Mouse (Mus musculus): ENCODE measurements around the gene Ccdc27.

Ccdc27 gene

DNA sequence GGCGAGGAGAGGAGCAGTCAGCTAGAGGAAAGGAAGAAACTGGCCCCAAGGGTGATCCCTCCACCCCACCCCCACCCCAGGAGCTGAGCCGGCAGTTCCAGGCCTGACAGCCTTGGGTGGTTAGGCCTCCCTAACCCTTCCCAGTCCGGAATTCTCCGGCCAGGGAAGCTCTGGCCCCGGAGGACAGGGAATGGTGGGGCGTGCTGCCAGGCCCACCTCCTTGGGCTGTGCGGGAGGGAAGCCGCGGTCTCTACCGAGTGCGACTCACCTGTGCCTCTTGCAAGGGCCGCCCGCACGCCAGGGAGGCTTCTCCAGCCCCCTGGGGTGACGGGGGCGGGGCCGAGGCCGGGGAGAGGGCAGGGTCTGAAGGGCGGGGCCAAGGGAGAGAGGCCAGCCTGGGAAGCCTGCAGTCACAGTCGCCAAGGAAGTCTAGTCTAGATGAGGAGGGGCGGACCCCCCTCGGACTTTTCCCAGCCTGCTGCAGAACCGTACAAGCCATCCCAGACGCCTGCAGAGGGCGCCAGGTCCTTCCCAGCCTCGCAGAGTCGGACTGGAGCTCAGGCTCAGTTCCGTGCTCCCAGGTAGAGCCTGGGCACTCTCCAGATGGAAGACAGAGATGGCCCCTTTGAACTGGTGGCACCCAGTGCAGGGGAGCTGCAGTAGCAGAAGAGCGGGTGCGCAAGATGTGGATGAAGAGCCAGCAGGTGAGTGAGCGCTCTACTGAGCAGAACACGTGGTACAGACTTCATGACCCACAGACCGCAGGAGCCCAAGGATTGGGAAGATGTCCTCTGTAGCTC, 16.6 kb downstream of the Ccdc27 start, which contains the start of gene Smim1:
TSS of gene Smim1 (minus strand) at position 590 of the 800 bp plus-strand sequence.
- peak; percentile 50 to 66 for DNase-seq (ENCODE audit: low spot score in 2 of 2)

DNA sequence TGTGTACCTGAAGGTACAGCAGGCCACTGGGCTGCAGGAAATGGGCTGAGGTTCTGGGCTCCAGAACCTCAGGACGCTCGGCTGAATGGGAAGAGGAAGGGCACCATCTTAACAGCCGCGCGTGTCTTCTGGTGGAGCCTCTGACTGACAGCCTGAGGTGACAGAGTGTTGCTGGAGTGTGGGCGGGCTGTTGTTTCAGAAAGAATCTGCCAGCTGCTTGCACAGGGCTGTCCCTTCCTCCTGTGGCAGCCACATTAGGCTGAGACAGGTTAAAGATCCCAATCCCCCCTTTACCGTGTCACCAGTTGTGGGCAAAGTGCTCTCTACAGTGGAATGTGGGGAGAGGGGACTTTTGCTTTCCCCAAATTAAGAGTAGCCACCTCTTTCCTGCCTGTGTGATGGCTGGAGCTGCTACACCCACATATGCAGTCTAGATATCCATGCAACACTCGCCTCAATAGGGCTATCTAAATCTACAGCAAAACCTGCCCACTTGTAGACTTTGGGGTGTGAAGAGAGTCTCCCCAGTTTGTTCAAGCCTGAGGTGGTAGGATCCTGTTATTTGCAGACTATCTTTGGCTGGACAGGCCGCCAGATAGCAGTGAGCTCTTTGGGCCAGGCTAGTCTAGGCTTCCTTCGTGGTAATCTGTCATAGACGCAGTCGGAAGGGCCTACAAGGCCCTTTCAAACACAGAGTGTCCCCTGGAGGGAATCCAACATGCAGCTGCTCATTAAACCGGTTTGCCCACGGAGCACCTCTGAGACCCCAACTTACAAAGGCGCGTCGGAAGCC, 17.6 kb downstream of the Ccdc27 start:
- DNase-seq (ENCODE audit: low spot score in 2 of 2): no peak

- no peak for DNase-seq (ENCODE audit: low spot score in 2 of 2)
These were observed 18.5 kb downstream of the Ccdc27 start for GRCm38 (mm10) chr4:154023754-154024601.

DNA sequence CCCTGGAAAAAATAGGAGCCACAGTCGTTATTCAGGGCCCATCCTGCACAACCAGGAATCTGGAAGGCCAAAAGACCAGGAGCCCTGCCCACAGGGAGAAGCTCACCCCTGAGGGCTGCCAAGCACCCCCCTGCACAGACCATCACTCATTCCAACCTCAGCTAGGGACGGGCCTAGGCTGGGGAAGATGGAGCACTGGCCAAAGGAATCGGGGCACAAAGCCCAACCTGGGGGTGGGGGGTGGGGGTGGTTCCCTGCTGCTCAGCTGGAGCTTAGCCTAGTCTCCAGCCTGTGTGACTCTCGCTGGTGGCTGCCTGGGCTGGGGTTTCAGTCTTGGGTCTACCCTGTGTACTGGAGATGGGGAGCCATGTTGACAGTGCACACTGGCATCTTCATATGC, 19.6 kb downstream of the Ccdc27 start:
- no peak for DNase-seq (ENCODE audit: low spot score in 2 of 2)

- no peak for DNase-seq (ENCODE audit: low spot score in 2 of 2)
These were observed 20.1 kb downstream of the Ccdc27 start for GRCm38 (mm10) chr4:154022407-154022806.

- no peak for DNase-seq (ENCODE audit: low spot score in 2 of 2)
These were observed 21.0 kb downstream of the Ccdc27 start for GRCm38 (mm10) chr4:154021432-154021831.

DNA sequence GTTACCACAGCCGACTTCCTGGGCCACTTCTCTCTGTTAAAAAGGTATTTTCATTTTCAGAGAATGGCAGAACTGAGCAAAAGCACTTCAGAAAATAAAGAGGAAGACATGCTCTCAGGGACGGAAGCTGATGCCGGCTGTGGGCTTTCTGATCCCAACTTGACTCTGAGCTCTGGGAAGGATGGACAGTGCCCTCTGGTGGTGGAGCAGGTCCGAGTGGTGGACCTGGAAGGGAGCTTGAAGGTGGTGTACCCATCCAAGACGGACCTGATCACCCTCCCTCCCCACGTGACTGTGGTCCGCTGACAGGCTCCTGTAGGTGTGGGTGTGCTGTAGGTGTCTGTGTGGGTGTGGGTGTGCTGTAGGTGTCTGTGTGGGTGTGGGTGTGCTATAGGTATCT, 22.9 kb downstream of the Ccdc27 start:
- DNase-seq (ENCODE audit: low spot score in 2 of 2): no peak

GRCm38 (mm10) chr4:154015476-154015875, 27.0 kb downstream of the Ccdc27 start:
- DNase-seq (ENCODE audit: low spot score in 2 of 2): no peak

DNA sequence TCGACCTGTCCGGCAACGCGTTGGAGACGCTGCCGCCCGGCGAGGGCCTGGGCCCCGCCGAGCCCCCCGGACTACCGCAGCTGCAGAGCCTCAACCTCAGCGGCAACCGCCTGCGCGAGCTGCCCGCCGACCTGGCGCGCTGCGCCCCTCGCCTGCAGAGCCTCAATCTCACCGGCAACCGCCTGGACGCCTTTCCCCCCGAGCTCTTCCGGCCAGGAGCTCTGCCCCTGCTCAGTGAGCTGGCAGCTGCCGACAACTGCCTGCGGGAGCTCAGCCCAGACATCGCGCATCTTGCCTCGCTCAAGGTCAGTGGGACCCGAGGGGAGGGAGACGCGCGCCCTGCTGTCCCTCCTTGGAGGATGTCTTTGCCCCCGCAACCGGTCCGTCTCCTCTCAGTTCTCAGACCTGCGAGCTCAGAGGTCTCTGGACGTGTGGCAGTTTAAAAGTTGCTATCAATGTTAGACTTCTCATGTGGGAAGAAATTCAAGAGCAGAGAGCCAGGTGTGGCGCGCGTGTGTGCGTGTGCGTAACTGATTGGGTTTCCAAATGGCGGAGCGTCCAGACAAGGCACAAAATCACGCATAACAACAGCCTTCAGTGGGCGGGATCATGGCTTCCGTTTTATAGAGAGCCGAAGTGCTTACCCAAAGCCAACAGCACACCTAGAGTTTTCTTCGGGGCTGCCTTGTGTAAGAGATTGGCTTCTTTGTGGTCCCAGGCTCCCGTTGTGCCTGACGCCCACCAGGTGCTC, 30.2 kb downstream of the Ccdc27 start:
- DNase-seq (ENCODE audit: low spot score in 2 of 2): no peak

DNA sequence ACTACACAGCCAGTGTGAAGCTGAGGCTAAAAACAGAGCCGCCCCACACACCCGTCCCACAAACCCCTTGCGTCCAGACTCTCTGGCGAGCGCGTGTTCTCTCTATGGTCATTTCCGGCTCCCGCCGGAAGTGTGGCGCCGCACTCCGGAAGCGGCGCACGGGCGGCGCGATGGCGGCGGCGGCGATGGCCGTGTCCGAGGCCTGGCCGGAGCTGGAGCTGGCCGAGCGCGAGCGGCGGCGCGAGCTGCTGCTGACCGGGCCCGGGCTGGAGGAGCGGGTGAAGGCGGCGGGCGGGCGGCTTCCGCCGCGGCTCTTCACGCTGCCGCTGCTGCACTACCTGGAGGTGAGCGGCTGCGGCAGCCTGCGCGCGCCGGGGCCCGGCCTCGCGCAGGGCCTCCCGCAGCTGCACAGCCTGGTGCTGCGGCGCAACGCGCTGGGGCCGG, 30.8 kb downstream of the Ccdc27 start, which contains the start of gene Lrrc47:
TSS of gene Lrrc47 (plus strand) at position 86 of the 444 bp plus-strand sequence.
- peak; percentile 61 to 77 for DNase-seq (ENCODE audit: low spot score in 2 of 2)

DNA sequence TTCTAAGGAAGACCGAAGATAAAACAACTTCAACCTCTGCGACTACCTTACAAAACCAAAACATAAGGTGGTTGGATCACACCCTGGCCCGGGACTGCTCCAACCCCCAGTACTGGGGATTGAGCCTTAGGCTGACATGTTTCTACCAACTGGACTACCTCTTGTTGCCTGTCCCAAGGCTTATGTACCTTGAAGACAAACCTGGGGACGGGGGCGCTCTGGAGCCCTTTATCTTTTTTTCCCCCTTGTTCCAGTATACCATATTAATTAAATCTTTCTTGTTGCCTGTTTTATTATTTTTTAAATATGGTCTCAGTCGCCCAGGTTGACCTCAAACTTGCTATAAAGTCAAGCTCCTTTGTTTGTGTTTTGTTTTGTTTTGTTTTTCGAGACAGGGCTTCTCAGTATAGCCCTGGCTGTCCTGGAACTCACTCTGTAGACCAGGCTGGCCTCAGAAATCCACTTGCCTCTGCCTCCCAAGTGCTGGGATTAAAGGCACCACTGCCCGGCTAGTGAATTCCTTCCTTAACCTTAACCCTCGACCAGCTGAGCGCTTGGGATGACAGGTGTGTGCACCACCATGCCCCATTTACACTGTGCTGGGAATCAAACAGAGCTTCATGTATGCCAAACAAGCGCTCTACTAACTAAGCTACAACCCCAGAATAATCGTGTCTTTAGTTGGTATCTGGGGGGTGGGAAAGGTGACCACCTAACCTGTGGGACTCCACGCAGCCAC, 31.4 kb downstream of the Ccdc27 start:
- no peak for DNase-seq (ENCODE audit: low spot score in 2 of 2)

- no peak for DNase-seq (ENCODE audit: low spot score in 2 of 2)
These were observed 34.7 kb downstream of the Ccdc27 start for GRCm38 (mm10) chr4:154007759-154008158.

DNA sequence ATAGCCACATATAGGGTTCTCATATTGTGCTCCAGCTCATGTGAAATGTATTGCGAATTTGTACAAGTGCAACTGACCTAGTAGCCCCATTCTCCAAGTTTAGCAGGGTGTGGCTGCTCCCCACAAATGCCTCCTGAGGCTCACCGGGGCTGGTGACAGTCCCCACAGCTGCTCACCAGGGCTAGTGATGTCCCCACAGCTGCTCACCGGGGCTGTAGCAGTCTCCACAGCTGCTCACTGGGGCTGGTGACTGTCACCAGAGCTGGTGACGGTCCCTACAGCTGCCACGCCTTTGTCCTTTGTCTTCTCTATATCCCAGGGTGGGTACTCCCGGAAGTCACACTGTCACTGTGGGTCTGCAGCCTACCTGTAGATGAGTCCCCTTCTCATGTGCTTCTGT, 36.2 kb downstream of the Ccdc27 start:
- no peak for DNase-seq (ENCODE audit: low spot score in 2 of 2)

DNA sequence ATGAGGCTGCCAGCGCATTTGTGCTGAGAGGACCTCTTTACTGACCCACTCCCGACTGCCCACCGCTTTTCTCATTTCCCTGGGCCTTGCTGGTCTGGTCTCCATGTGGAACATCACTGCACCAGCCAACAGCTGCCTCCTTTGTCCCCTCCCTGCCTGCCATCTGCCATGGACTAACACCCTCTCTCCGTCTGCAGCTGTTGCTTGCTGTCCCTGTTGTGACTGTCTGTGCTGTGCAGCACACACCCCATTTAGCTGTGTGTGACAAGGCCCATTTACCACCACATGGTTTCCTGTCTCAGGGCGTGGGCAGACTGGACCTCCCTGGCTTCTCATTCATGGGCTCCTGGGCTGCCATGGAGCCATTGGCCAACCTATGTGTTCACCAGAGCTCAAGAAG, 37.0 kb downstream of the Ccdc27 start:
- no peak for DNase-seq (ENCODE audit: low spot score in 2 of 2)

- no peak for DNase-seq (ENCODE audit: low spot score in 2 of 2)
These were observed 49.0 kb downstream of the Ccdc27 start for GRCm38 (mm10) chr4:153993505-153993904.

DNA sequence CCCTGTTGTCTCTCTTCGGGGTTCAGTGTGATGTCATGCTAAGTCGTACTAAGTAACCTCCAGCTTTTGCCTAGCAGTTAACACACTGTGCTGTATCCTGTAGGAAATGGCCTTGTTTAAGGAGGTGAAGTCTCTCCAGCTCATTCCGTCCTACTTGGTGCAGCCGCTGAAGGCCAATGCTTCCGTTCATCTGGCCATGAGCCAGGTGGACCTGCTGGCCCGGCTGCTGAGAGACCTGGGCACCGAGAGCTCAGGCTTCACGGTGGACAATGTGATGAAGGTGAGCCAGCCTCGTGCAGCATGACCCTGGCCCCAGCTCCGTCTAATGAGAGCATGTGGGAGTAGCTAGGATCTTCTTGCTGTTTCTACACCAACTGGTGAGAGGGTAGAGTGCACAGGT, 49.8 kb downstream of the Ccdc27 start:
- no peak for DNase-seq (ENCODE audit: low spot score in 2 of 2)

DNA sequence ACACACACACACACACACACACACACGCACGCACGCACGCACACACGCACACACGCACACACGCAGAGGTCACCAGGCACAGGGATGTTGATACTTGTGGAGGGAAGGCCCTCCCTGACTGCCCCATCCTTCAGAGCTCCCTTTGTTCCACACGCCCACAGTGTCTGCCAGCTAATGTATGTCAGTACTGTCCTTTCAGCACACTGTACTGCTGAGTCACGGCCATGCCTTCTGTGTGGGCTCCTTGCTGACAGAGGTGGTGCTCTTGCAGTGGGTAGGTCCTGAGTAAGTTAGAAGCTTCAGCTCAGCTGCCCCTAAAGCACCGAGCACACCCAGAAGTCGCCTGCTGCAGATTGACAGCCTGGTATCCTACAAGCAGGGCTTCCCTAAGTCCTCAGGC, 62.0 kb downstream of the Ccdc27 start:
- DNase-seq (ENCODE audit: low spot score in 2 of 2): no peak

DNA sequence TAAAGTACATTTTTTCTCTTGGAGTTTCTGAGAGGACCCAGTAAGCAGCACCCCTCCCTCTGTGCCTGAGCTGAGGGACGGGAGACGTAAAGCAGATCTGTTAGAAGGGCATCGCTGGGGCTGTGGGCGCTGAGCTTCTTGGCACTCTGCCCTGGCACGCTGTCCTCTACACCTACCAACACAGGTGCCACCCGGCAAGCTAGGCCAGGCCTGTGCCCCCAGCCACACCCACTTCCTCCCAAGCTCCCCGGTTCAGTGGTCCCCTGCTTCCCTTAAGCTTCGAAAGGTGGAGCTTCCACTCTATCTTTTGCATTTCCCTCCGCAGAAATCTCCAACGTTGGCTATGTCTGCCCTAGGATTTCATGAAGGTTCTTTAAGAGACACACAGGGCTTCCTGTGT, 63.2 kb downstream of the Ccdc27 start:
- DNase-seq (ENCODE audit: low spot score in 2 of 2): no peak

All from urinary bladder, adult 18-20 months (tissue).